In the genomic region with DNA sequence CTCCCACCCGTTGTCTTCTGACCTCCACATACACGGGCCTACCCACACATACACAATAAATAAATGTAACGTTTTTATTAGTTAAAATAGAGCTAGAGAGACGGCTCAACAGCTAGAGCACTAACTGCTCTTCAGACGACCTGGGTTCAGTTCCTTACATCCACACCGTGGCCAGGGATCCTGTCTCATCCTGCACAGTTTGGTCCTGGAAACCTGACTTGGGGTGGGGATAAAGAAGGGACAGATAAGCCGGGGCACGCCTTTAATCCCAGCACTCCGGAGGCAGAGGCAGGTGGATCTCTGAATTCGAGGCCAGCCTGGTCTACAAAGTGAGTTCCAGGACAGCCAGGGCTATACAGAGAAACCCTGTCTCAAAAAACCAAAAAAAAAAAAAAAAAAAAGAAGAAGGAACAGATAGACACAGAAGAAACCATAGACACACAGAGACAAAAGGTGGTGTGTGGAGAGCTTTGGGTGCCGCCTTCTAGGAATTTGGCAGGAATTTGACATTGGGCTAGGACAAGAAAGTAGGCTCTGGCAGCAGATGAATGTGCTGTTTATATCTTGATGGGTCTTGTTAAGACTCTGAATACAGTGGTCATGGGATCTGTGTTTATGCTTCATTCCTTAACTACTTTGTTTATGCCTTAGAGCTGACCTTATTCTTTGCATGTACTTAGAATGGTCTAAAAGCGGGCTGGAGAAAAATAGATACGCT, we compare ENCODE assay signal across 18 mouse cellular contexts. TPM values are rescaled to one million over a fixed set of nuclear protein-coding genes. Genes with fewer than 3 reads are reported as not detected.
"Had no signal": no experiment of that assay in that cellular context is flagged by ENCODE, and none has a peak within 500 bp of the region (broad histone marks: within the 10 kb centered on the region; RNA-seq: fewer than 3 reads in every experiment).

No protein-coding gene starts in this region.

- DNase-seq: kidney, adult 18-20 months; kidney, adult 9 months; kidney, postnatal 14 days; kidney, postnatal 4 days; left cerebral cortex, postnatal 4 days; lung, embryonic 14.5 days; retina, postnatal 1 day; thymus, adult 2 months; thymus, postnatal 14 days; thymus, postnatal 4 days had no signal

- H3K36me3 ChIP-seq: midbrain, embryonic 12.5 days had no signal

- H3K27me3 ChIP-seq: limb, embryonic 12.5 days; limb, embryonic 15.5 days; midbrain, embryonic 12.5 days had no signal

- H3K9me3 ChIP-seq: limb, embryonic 12.5 days; limb, embryonic 15.5 days; midbrain, embryonic 12.5 days; neural tube, embryonic 13.5 days had no signal

- H3K4me3 ChIP-seq: limb, embryonic 12.5 days; limb, embryonic 15.5 days; midbrain, embryonic 12.5 days; myocyte; neural tube, embryonic 13.5 days had no signal

- H3K27ac ChIP-seq: limb, embryonic 12.5 days; limb, embryonic 15.5 days; macrophage; midbrain, embryonic 12.5 days; neural tube, embryonic 13.5 days had no signal

- H3K4me2 ChIP-seq: limb, embryonic 12.5 days; limb, embryonic 15.5 days; lung, embryonic 14.5 days; midbrain, embryonic 12.5 days; neural tube, embryonic 13.5 days had no signal

- H3K9ac ChIP-seq: limb, embryonic 12.5 days; limb, embryonic 15.5 days; lung, embryonic 14.5 days; midbrain, embryonic 12.5 days; neural tube, embryonic 13.5 days had no signal

- ATAC-seq: lung, postnatal 0 days; midbrain, embryonic 16.5 days had no signal

RNA-seq across cellular contexts. Expression of gene Arhgef25, which starts 24.0 kb away (rescaled TPM):
- polyA plus RNA-seq: macrophage had no signal
